Mouse (Mus musculus): ENCODE measurements around the gene Grin3b. TPM values are rescaled to one million over a fixed set of nuclear protein-coding genes. Genes with fewer than 3 reads are reported as not detected.
A peak's percentile ranks its signal among the peaks of the same experiment; 100 is the strongest.

The Grin3b gene
- polyA plus RNA-seq, 1 experiment from 2014 or later, result 0.32 TPM

- DNase-seq (ENCODE audit: low spot score), result no peak
- no peak overlapping the region for H3K9ac ChIP-seq (replicated peaks; ENCODE audit: low read depth)
- no peak overlapping the region for H3K27ac ChIP-seq (ENCODE audit: low read length)
- no peaks in the 10 kb centered on the region for H3K27me3 ChIP-seq (replicated peaks; ENCODE audit: insufficient read depth, low read length)
- H3K36me3 ChIP-seq (ENCODE audit: insufficient read depth, low read length), result peaks cover 40% of the 10 kb centered on the region
- H3K4me3 ChIP-seq (ENCODE audit: low read depth, low read length), result no peak overlapping the region
- no peaks in the 10 kb centered on the region for H3K4me1 ChIP-seq (ENCODE audit: insufficient read depth, low read depth, low read length)
- ATAC-seq, result no peak
- 90% methylated on average over 28 of the region's 28 CpGs for WGBS
- no peaks in the 10 kb centered on the region for H3K9me3 ChIP-seq (ENCODE audit: low read length)
- no peak overlapping the region for H3K4me2 ChIP-seq (replicated peaks; ENCODE audit: low read depth, low read length)
- no peak for TF ChIP-seq EP300 (IDR thresholded peaks at IDR 0.05)
- TF ChIP-seq CTCF (IDR thresholded peaks at IDR 0.05), result no peak
Measured at GRCm38 (mm10) chr10:79977324-79977723, 6.8 kb downstream of the Grin3b start.

- Histone ChIP-seq H3K4me1 (ENCODE audit: insufficient read depth, low read depth, low read length) (peaks cover 5% of the 10 kb centered on the region), H3K9ac (replicated peaks; ENCODE audit: low read depth) (no peak overlapping the region), H3K36me3 (ENCODE audit: insufficient read depth, low read length) (peaks cover 40% of the 10 kb centered on the region), H3K27ac (ENCODE audit: low read length) (no peak overlapping the region), H3K27me3 (replicated peaks; ENCODE audit: insufficient read depth, low read length) (no peaks in the 10 kb centered on the region), H3K4me2 (replicated peaks; ENCODE audit: low read depth, low read length) (no peak overlapping the region), H3K4me3 (ENCODE audit: low read depth, low read length) (no peak overlapping the region), H3K9me3 (ENCODE audit: low read length) (no peaks in the 10 kb centered on the region)
- 96% methylated on average over 20 of the region's 21 CpGs for WGBS
- DNase-seq (ENCODE audit: low spot score) (no peak), ATAC-seq (no peak)
- TF ChIP-seq EP300 (IDR thresholded peaks at IDR 0.05) (no peak), CTCF (IDR thresholded peaks at IDR 0.05) (no peak)
Measured at GRCm38 (mm10) chr10:79978061-79978460, 7.5 kb downstream of the Grin3b start.

DNA sequence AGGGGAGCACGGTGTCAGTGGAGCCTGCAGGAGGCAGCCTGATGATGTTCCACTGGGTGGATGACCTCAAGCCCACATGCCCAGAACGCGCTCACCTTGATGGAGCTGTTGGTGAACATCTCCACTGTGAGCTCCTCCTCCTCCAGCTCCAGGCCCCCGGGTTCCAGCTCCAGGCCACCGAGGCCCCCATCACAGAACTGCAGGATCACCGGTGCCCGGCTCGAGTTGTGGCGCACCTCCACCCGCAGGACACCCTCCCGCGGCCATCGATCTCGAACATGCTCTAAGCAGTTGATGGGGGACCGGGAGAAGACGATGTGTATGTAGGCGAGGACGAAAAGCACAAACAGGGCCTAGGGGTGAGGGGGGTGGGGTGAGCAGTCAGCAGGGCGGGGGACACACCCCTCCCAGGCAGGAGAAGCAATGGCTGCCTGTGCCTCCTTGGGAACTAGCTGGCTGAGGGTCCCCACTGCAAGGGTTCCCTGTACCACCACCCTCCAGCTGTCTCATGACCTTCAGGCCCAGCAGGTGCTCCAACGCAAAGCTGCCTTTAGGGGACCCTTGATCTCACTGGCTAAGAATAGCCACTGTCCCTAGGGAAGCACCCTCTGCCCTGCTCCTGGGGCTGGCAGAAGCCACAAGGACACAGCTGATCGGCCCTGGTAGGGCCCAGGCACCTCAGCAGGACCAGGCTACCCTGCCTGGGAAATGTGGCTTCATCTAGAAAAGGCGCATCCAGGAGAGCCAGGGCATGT, 9.1 kb downstream of the Grin3b start:
- TF ChIP-seq CTCF (IDR thresholded peaks at IDR 0.05) (no peak), EP300 (IDR thresholded peaks at IDR 0.05) (no peak)
- no peak for DNase-seq (ENCODE audit: low spot score)
- Histone ChIP-seq H3K9me3 (ENCODE audit: low read length) (no peaks in the 10 kb centered on the region), H3K27me3 (replicated peaks; ENCODE audit: insufficient read depth, low read length) (no peaks in the 10 kb centered on the region), H3K4me1 (ENCODE audit: insufficient read depth, low read depth, low read length) (peaks cover 10% of the 10 kb centered on the region), H3K27ac (ENCODE audit: low read length) (no peak overlapping the region), H3K4me3 (ENCODE audit: low read depth, low read length) (no peak overlapping the region), H3K36me3 (ENCODE audit: insufficient read depth, low read length) (peaks cover 40% of the 10 kb centered on the region), H3K4me2 (replicated peaks; ENCODE audit: low read depth, low read length) (no peak overlapping the region), H3K9ac (replicated peaks; ENCODE audit: low read depth) (no peak overlapping the region)
- 93% methylated on average over 22 of the region's 22 CpGs for WGBS
- no peak for ATAC-seq

DNA sequence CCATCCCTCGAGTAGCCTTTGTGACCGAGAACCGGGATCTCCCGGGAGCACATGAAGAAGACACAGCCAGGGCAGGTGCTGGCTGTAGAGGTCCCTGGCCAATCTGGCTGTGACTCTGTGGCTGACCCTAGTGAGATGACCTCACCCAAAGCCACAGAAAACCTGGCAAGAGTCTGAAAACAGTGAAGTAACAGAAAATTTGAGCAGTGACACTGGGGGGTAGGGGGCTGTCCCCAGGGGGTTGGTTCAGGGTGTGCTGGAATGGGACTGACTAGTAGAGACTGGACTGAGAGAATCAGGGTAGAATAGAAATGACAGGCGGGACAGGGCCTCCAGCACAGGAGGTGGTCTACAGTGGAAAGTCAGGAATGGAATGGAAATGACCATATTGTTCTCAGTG, 12.7 kb downstream of the Grin3b start:
- TF ChIP-seq EP300 (IDR thresholded peaks at IDR 0.05), result no peak
- no peak for TF ChIP-seq CTCF (IDR thresholded peaks at IDR 0.05)
- Histone ChIP-seq H3K9ac (replicated peaks; ENCODE audit: low read depth) (peak overlapping the region; percentile 74), H3K4me2 (replicated peaks; ENCODE audit: low read depth, low read length) (peak overlapping the region; percentile 78), H3K9me3 (ENCODE audit: low read length) (no peaks in the 10 kb centered on the region), H3K27ac (ENCODE audit: low read length) (peak overlapping the region; percentile 99), H3K36me3 (ENCODE audit: insufficient read depth, low read length) (peaks cover 9% of the 10 kb centered on the region; the same call in 1 of the 2 replicates), H3K4me3 (ENCODE audit: low read depth, low read length) (peak overlapping the region; percentile 73), H3K4me1 (ENCODE audit: insufficient read depth, low read depth, low read length) (peaks cover 25% of the 10 kb centered on the region), H3K27me3 (replicated peaks; ENCODE audit: insufficient read depth, low read length) (no peaks in the 10 kb centered on the region)
- 68% methylated on average over 5 of the region's 5 CpGs for WGBS
- no peak for ATAC-seq
- no peak for DNase-seq (ENCODE audit: low spot score)

DNA sequence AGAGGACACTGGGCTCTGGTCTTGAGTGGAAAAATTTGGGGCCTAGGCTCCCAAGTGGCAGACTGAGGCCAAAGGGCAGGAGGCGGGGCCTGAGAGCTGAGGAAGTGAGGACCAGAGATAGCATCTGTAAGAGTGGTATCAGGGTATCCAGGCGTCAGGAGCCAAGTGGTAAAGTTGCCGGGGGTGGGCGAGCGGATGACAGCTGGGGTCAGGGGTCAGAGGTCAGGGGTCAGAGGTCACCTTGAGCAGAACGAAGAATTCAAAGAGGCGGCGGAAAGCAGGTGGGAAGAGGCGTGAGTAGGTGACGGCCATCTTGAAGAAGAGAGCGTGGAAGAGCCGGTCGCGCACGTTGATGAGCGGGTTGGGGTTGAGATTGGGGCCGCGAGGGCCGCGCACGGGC, 13.2 kb downstream of the Grin3b start:
- Histone ChIP-seq H3K4me3 (ENCODE audit: low read depth, low read length) (peak overlapping the region; percentile 73), H3K4me2 (replicated peaks; ENCODE audit: low read depth, low read length) (peak overlapping the region; percentile 78), H3K9ac (replicated peaks; ENCODE audit: low read depth) (peak overlapping the region; percentile 74), H3K36me3 (ENCODE audit: insufficient read depth, low read length) (peaks cover 8% of the 10 kb centered on the region; the same call in 1 of the 2 replicates), H3K27ac (ENCODE audit: low read length) (peak overlapping the region; percentile 99), H3K4me1 (ENCODE audit: insufficient read depth, low read depth, low read length) (peaks cover 25% of the 10 kb centered on the region), H3K9me3 (ENCODE audit: low read length) (no peaks in the 10 kb centered on the region), H3K27me3 (replicated peaks; ENCODE audit: insufficient read depth, low read length) (no peaks in the 10 kb centered on the region)
- peak; percentile 64 for DNase-seq (ENCODE audit: low spot score)
- WGBS, result 1% methylated on average over 11 of the region's 21 CpGs
- no peak for ATAC-seq
- no peak for TF ChIP-seq EP300 (IDR thresholded peaks at IDR 0.05)
- TF ChIP-seq CTCF (IDR thresholded peaks at IDR 0.05), result no peak

GRCm38 (mm10) chr10:79984195-79984816, 13.8 kb downstream of the Grin3b start, which contains the start of gene Tmem259:
Gene Tmem259 (minus strand): TSS chr10:79984330.
- Histone ChIP-seq H3K36me3 (ENCODE audit: insufficient read depth, low read length) (peaks cover 2% of the 10 kb centered on the region; the same call in 1 of the 2 replicates), H3K4me1 (ENCODE audit: insufficient read depth, low read depth, low read length) (peaks cover 25% of the 10 kb centered on the region), H3K9ac (replicated peaks; ENCODE audit: low read depth) (peak within 1 kb of the TSS; percentile 74), H3K27me3 (replicated peaks; ENCODE audit: insufficient read depth, low read length) (no peaks in the 10 kb centered on the region), H3K27ac (ENCODE audit: low read length) (peak within 1 kb of the TSS; percentile 99), H3K9me3 (ENCODE audit: low read length) (no peaks in the 10 kb centered on the region), H3K4me2 (replicated peaks; ENCODE audit: low read depth, low read length) (peak within 1 kb of the TSS; percentile 78), H3K4me3 (ENCODE audit: low read depth, low read length) (peak within 1 kb of the TSS; percentile 73)
- ATAC-seq (peak; percentile 69), DNase-seq (ENCODE audit: low spot score) (peak; percentile 96)
- TF ChIP-seq CTCF (IDR thresholded peaks at IDR 0.05) (peak; percentile 88), EP300 (IDR thresholded peaks at IDR 0.05) (0 out of 2 replicates have a peak, but pooled peaks have one; percentile 26)
- 2% methylated on average over 39 of the region's 49 CpGs for WGBS

Measured in lung, postnatal 0 days (tissue).